Mouse (Mus musculus) heart, embryonic 13.5 days (tissue): ENCODE measurements around the gene Ropn1l. TPM values are rescaled to one million over a fixed set of nuclear protein-coding genes. Genes with fewer than 3 reads are reported as not detected.

Experiments
- ATAC-seq: fragments of 200-750 bp; cut with Nextera tagmentation; 2 replicates; pipeline ENCODE4 v1.8.0; 2017; ENCODE audit warnings: moderate TSS enrichment; ENCODE audit not compliant: insufficient number of reproducible peaks, low FRiP score, low TSS enrichment; ENCODE audit errors: extremely low read depth
- H3K27ac ChIP-seq: fragments of 300-500 bp; sonication (generic); replicated peaks from 2 replicates; pipeline ENCODE4 v1.5.1; 2015; ENCODE audit warnings: moderate library complexity, mild to moderate bottlenecking, inconsistent platforms
- H3K27me3 ChIP-seq: fragments of 300-500 bp; sonication (generic); replicated peaks from 2 replicates; pipeline ENCODE4 v1.6.1; 2015; ENCODE audit warnings: mild to moderate bottlenecking, inconsistent platforms
- H3K36me3 ChIP-seq: fragments of 300-500 bp; sonication (generic); 2 replicates; pipeline ENCODE4 v1.6.1; 2015; ENCODE audit warnings: mild to moderate bottlenecking, inconsistent platforms
- H3K4me1 ChIP-seq: fragments of 300-500 bp; sonication (generic); 2 replicates; pipeline ENCODE4 v1.6.1; 2015; ENCODE audit warnings: inconsistent platforms
- H3K4me2 ChIP-seq: fragments of 300-500 bp; sonication (generic); 2 replicates; pipeline ENCODE4 v1.6.1; 2015; ENCODE audit warnings: inconsistent platforms, mild to moderate bottlenecking, moderate library complexity
- H3K4me3 ChIP-seq: fragments of 300-500 bp; sonication (generic); 2 replicates; pipeline ENCODE4 v1.5.1; 2015; ENCODE audit warnings: moderate library complexity, mild to moderate bottlenecking, inconsistent platforms
- H3K9ac ChIP-seq: fragments of 300-500 bp; sonication (generic); 2 replicates; pipeline ENCODE4 v1.6.1; 2015; ENCODE audit warnings: inconsistent platforms, mild to moderate bottlenecking, moderate library complexity
- H3K9me3 ChIP-seq: fragments of 300-500 bp; sonication (generic); 2 replicates; pipeline ENCODE4 v1.6.1; 2016; ENCODE audit warnings: inconsistent platforms
- WGBS: fragments of 180-500 bp; shearing (Covaris S2); methylation state at CpG from one replicate; pipeline ENCODE4 v1.1.7; 2015; ENCODE audit warnings: mixed read lengths; 5-methylcytosine and 5-hydroxymethylcytosine counted together
- polyA plus RNA-seq: library from polyadenylated mRNA; unstranded; fragments of >200 nt; fragmentation: Nextera tagmentation; extraction: Ambion mirVana; gene quantifications from 2 replicates; pipeline ENCODE4 v1.2.1, GENCODE M21; 2015

Gene Ropn1l
- polyA plus RNA-seq, 1 experiment from 2014 or later, result 2.0 TPM

GRCm38 (mm10) chr15:31442698-31443097 lies 10.8 kb downstream of the Ropn1l start:
- WGBS, result 77% methylated on average over 4 of the region's 4 CpGs
- H3K36me3 ChIP-seq, result no peaks in the 10 kb centered on the region
- H3K27ac ChIP-seq, result no peak overlapping the region
- H3K4me1 ChIP-seq, result peaks cover 21% of the 10 kb centered on the region
- no peak overlapping the region for H3K4me2 ChIP-seq
- ATAC-seq, result no peak
- no peaks in the 10 kb centered on the region for H3K27me3 ChIP-seq
- H3K4me3 ChIP-seq, result no peak overlapping the region
- no peaks in the 10 kb centered on the region for H3K9me3 ChIP-seq
- no peak overlapping the region for H3K9ac ChIP-seq

DNA sequence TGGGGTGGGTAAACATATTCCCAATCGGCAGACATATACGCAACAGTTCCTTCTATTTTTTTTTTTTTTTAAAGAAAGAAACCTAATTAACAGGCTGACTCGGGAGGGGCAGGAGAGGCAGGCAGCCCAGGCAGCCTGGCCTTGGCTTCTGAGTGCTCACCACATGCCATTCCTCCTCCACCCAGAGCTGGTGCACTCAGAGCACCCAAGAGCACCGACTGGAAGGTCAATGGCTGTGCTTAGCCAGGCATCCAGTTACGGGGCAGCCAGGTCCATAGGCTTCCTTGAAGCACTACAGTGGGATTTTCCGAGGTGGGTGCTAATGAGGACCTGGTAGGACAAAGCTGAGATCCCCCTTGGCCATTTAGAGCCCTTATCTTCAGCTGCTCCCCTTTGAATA lies 11.5 kb downstream of the Ropn1l start:
- 50% methylated on average over 6 of the region's 6 CpGs for WGBS
- no peak for ATAC-seq
- no peaks in the 10 kb centered on the region for H3K36me3 ChIP-seq
- no peak overlapping the region for H3K27ac ChIP-seq
- no peaks in the 10 kb centered on the region for H3K27me3 ChIP-seq
- H3K4me3 ChIP-seq, result no peak overlapping the region
- H3K4me2 ChIP-seq, result no peak overlapping the region
- no peaks in the 10 kb centered on the region for H3K9me3 ChIP-seq
- peaks cover 19% of the 10 kb centered on the region for H3K4me1 ChIP-seq
- H3K9ac ChIP-seq, result no peak overlapping the region

- H3K27ac ChIP-seq, result no peak overlapping the region
- H3K9me3 ChIP-seq, result no peaks in the 10 kb centered on the region
- no peaks in the 10 kb centered on the region for H3K36me3 ChIP-seq
- H3K27me3 ChIP-seq, result peaks cover 7% of the 10 kb centered on the region
- no peak overlapping the region for H3K9ac ChIP-seq
- no peak overlapping the region for H3K4me3 ChIP-seq
- 70% methylated on average over 2 of the region's 2 CpGs for WGBS
- H3K4me1 ChIP-seq, result peaks cover 8% of the 10 kb centered on the region; the same call in 1 of the 2 replicates
- H3K4me2 ChIP-seq, result no peak overlapping the region
- no peak for ATAC-seq
Observed at GRCm38 (mm10) chr15:31436811-31437210, 16.7 kb downstream of the Ropn1l start.

- no peak overlapping the region for H3K4me3 ChIP-seq
- peaks cover 7% of the 10 kb centered on the region for H3K27me3 ChIP-seq
- no peaks in the 10 kb centered on the region for H3K36me3 ChIP-seq
- WGBS, result 50% methylated on average over 1 of the region's 1 CpGs
- H3K4me2 ChIP-seq, result no peak overlapping the region
- H3K4me1 ChIP-seq, result 0 out of 2 replicates have a peak, but pooled peaks cover 1% of the 10 kb centered on the region
- ATAC-seq, result no peak
- H3K9ac ChIP-seq, result no peak overlapping the region
- H3K9me3 ChIP-seq, result no peaks in the 10 kb centered on the region
- no peak overlapping the region for H3K27ac ChIP-seq
Observed at GRCm38 (mm10) chr15:31436083-31436482, 17.5 kb downstream of the Ropn1l start.

DNA sequence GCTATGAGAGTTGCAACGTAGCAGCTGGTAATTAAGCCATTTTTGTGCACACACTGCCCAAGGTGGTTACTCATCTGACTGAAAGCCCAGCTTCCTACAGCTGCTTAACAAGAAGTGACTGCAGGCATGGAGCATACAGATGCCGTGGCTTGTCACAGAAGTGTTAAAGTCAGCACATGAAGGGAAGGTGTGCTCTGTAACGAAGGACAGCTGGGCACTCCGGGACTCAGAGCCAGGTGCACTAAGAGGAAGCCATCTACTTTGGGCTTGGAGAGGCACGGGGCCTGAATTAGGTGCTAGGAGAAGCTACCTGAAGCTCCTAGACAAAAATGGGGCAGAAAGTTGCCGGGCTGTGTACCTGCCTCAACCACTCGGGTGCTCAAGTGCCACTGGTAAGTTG lies 19.8 kb downstream of the Ropn1l start:
- Histone ChIP-seq H3K4me2 (no peak overlapping the region), H3K27me3 (peaks cover 9% of the 10 kb centered on the region), H3K36me3 (no peaks in the 10 kb centered on the region), H3K9me3 (no peaks in the 10 kb centered on the region), H3K4me3 (no peak overlapping the region), H3K4me1 (no peaks in the 10 kb centered on the region), H3K27ac (no peak overlapping the region), H3K9ac (no peak overlapping the region)
- 64% methylated on average over 7 of the region's 7 CpGs for WGBS
- ATAC-seq, result no peak

GRCm38 (mm10) chr15:31431847-31432246 lies 21.7 kb downstream of the Ropn1l start:
- Histone ChIP-seq H3K36me3 (no peaks in the 10 kb centered on the region), H3K9ac (no peak overlapping the region), H3K27me3 (peaks cover 9% of the 10 kb centered on the region), H3K9me3 (no peaks in the 10 kb centered on the region), H3K4me1 (no peaks in the 10 kb centered on the region), H3K4me2 (no peak overlapping the region), H3K27ac (no peak overlapping the region), H3K4me3 (no peak overlapping the region)
- no peak for ATAC-seq
- 76% methylated on average over 8 of the region's 8 CpGs for WGBS

- Histone ChIP-seq H3K9ac (no peak overlapping the region), H3K27ac (no peak overlapping the region), H3K4me1 (no peaks in the 10 kb centered on the region), H3K4me2 (no peak overlapping the region), H3K9me3 (no peaks in the 10 kb centered on the region), H3K4me3 (no peak overlapping the region), H3K27me3 (peaks cover 9% of the 10 kb centered on the region), H3K36me3 (no peaks in the 10 kb centered on the region)
- 61% methylated on average over 2 of the region's 2 CpGs for WGBS
- no peak for ATAC-seq
Observed at GRCm38 (mm10) chr15:31430014-31430413, 23.5 kb downstream of the Ropn1l start.

GRCm38 (mm10) chr15:31429429-31429828 lies 24.1 kb downstream of the Ropn1l start:
- no peaks in the 10 kb centered on the region for H3K9me3 ChIP-seq
- H3K4me3 ChIP-seq, result no peak overlapping the region
- H3K4me2 ChIP-seq, result no peak overlapping the region
- H3K27ac ChIP-seq, result no peak overlapping the region
- no peaks in the 10 kb centered on the region for H3K36me3 ChIP-seq
- H3K4me1 ChIP-seq, result no peaks in the 10 kb centered on the region
- peaks cover 9% of the 10 kb centered on the region for H3K27me3 ChIP-seq
- no peak for ATAC-seq
- WGBS, result 79% methylated on average over 7 of the region's 7 CpGs
- H3K9ac ChIP-seq, result no peak overlapping the region

DNA sequence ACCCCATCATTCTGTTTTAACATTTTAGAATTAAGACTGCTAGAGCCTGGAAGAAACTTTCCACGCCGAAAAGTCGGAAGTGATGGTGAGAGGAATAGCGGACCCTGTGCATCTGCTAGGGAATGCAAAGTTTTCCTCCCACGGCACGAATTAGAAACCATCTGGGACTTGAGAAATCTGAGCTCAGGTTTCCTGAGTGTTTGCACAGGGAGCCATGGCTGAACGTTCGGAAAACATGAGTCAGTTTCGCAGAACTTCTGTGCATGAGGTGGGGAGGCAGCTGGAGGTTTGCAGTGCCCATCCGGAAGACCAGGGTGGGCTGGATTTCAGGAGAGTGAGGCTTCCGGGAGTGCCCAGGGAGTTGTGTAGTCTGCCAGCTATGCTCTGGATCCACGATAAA lies 25.0 kb downstream of the Ropn1l start:
- Histone ChIP-seq H3K36me3 (no peaks in the 10 kb centered on the region), H3K9me3 (no peaks in the 10 kb centered on the region), H3K27ac (no peak overlapping the region), H3K9ac (no peak overlapping the region), H3K4me1 (no peaks in the 10 kb centered on the region), H3K4me2 (no peak overlapping the region), H3K4me3 (no peak overlapping the region), H3K27me3 (peaks cover 6% of the 10 kb centered on the region; the same call in 1 of the 2 replicates)
- ATAC-seq, result no peak
- 63% methylated on average over 12 of the region's 12 CpGs for WGBS

- WGBS, result 61% methylated on average over 3 of the region's 3 CpGs
- Histone ChIP-seq H3K36me3 (no peaks in the 10 kb centered on the region), H3K9me3 (no peaks in the 10 kb centered on the region), H3K4me3 (no peak overlapping the region), H3K4me1 (peaks cover 8% of the 10 kb centered on the region), H3K9ac (no peak overlapping the region), H3K27me3 (0 out of 2 replicates have a peak, but pooled peaks cover 2% of the 10 kb centered on the region), H3K4me2 (no peak overlapping the region), H3K27ac (no peak overlapping the region)
- no peak for ATAC-seq
Observed at GRCm38 (mm10) chr15:31427390-31427789, 26.1 kb downstream of the Ropn1l start.

GRCm38 (mm10) chr15:31426066-31426706 lies 27.4 kb downstream of the Ropn1l start:
- ATAC-seq, result no peak
- no peak overlapping the region for H3K4me3 ChIP-seq
- H3K4me2 ChIP-seq, result no peak overlapping the region
- WGBS, result 23% methylated on average over 8 of the region's 8 CpGs
- H3K27me3 ChIP-seq, result 0 out of 2 replicates have a peak, but pooled peaks cover 2% of the 10 kb centered on the region
- H3K27ac ChIP-seq, result no peak overlapping the region
- no peaks in the 10 kb centered on the region for H3K36me3 ChIP-seq
- H3K4me1 ChIP-seq, result peaks cover 13% of the 10 kb centered on the region
- H3K9ac ChIP-seq, result no peak overlapping the region
- H3K9me3 ChIP-seq, result no peaks in the 10 kb centered on the region
